Mouse (Mus musculus) megakaryocyte, embryonic 14.5 days (primary cell): ENCODE measurements at regions not wholly inside any gene's neighbourhood (a gene's known extent, or its start where the extent isn't known, plus 50 kb on each side); places are given as distances from the start of the nearest gene placed in this dataset.

Experiments
- FLI1 ChIP-seq: IDR thresholded peaks from 2 replicates; pipeline ENCODE4 v1.6.1; 2012; ENCODE audit warnings: low read length, inconsistent platforms, mixed read lengths
- GATA1 ChIP-seq: IDR thresholded peaks from 3 replicates; pipeline ENCODE4 v1.6.1; 2012; ENCODE audit warnings: mixed read lengths, low read length, inconsistent platforms, borderline replicate concordance

- no peak for TF ChIP-seq FLI1
- TF ChIP-seq GATA1: no peak
Observed at GRCm38 (mm10) chr12:82066860-82067259, 102.3 kb upstream of the Sipa1l1 start.
